Mouse (Mus musculus) brain, adult 2 months (tissue): Measurements from ENCODE around the gene Slc31a2.
"Not testable (repeated sequence)": the region's sequence is repeated elsewhere in the genome, so short reads cannot be mapped to it uniquely, and the experiment has no call there.

Source experiments
- DNase-seq: peaks from one replicate; pipeline ENCODE4 v3.0.0; 2011; ENCODE audit warnings: low read depth, low spot score

Gene Slc31a2

DNA sequence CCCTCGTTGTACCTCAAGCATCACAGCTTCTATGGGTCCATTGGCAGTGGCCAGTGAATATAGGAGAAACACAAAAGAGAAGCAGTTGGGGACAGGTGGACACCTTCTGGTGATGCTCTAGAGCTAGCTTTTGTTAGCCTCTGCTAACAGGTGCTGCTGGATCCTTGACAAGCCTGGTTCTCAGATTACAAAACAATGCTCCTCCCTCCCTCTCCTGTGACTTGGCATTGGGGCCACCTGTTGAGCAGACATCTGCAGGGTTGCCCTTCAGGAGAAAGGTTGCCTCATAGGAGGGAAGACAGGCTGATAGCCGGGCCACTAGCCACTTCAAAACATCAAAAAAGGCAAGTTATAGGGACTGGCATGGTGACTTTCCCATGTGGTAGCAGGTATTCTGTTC lies at the start of gene Slc31a2:
Slc31a2 (plus strand) TSS at position 287 of the 400 bp plus-strand sequence.
- no peak for DNase-seq

DNA sequence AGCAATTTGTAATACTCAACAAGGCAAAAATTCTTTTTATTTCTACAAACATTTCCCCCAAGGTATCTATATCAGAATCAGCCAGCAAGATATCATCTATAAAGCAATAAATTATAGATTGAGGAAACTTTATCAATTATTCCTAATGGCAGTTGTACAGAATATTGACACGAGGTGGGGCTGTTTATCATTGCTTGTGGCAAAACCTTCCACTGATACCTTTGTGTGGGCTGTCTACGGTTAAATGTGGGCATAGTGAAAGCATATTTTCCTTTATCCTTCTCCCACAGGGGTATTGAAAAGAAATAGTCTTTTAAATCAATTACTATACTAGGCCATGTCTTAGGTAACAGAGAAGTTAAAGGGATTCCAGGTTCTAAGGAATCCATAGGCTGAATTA lies 48.9 kb upstream of the Slc31a2 start:
- DNase-seq = no peak

- DNase-seq = peak; percentile 49
Measured at GRCm38 (mm10) chr4:62228391-62228790, 34.0 kb upstream of the Slc31a2 start.

DNA sequence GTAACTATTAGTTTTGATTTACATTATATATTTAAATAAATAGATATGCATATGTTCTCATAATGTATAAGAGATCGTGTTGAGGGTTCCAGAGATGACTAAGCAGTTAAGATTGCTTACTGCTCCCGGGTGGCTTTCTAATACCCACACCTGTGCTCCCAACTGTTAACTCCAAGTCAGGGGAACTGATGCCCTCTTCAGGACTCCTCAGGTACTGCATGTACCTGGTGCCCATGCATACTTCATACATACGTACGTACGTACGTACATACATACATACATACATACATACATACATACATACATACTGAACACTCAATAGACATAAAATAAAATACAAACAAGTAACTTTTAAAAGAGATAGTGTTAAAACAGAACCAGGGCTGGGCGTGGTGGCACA lies 32.9 kb upstream of the Slc31a2 start:
- DNase-seq = peak; percentile 41

- DNase-seq = peak; percentile 53
Measured at GRCm38 (mm10) chr4:62230153-62230552, 32.2 kb upstream of the Slc31a2 start.

DNA sequence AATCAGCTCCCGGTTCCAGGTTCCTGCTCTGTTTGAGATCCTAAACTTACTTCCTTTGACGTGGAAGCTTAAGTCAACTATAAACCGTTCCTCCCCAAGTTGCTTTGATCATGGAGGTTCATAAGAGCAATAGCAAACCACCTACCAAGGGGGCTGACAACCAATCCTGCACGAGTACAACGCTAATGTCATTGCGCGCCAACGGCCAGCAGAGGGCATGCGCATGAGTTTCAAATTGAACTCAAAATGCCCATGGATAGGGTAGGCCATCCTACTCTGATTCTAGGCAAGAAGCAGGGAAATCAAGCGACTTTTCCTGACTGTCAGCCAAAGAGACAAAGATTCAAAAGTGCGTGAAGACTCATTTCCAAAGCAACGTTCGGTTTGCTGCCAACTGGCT lies 31.6 kb upstream of the Slc31a2 start, which contains the start of gene Zfp37:
Zfp37 (minus strand) TSS at position 279 of the 400 bp plus-strand sequence.
- peak; percentile 12 for DNase-seq

GRCm38 (mm10) chr4:62240586-62240985 lies 21.8 kb upstream of the Slc31a2 start:
- no peak for DNase-seq

- no peak for DNase-seq
Measured at GRCm38 (mm10) chr4:62248328-62248727, 14.0 kb upstream of the Slc31a2 start.

DNA sequence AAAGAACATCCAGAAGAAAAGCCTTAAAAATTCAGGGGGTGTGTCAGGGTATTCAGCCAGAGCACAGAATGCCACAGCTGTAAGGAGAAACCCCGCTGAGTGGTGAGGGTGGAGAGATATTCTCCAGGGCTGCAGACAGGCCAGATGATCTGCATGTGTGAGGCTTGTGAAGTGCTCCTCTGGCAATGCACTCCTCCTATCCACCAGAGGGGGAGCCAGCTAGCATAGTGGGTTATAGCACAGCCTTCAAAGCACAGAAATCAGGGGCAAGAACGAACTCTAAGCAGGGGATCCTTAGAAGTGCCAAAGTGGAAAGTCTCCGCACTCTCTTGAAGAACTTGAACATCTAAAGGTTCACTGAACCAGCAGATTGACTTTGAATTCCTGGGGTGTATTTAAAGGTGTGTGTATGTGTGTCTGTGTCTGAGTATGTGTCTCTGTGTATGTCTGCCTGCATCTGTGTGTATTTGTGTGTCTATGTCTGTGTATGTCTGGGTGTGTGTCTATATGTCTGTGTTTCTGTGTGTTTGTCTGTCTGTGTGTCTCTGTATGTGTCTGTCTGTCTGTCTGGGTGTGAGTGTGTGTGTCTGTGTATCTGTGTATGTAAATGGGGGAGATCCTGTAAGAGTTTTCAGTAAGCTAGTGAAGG lies 11.3 kb upstream of the Slc31a2 start:
- peak; percentile 37 for DNase-seq

GRCm38 (mm10) chr4:62251776-62252175 lies 10.6 kb upstream of the Slc31a2 start:
- DNase-seq = no peak

DNA sequence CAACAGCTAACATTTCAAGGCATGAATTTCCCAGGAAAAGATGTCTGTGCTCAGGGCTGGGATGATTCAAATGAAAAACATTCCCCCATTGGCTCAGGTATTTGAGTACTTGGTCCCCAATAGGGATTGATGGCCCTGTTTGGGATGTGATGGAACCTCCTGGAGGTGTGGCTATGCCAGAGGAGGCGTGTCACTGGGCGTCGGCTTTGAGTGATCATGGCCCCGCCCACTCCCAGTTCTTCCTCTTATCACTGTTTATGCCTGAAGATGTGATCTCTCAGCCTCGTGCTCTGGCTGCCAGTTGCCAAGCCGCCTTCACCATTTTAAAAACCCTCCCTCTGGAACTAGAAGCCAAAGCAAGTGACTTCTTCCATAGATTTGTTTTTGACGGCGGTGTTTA lies 7.8 kb upstream of the Slc31a2 start:
- DNase-seq = no peak

DNA sequence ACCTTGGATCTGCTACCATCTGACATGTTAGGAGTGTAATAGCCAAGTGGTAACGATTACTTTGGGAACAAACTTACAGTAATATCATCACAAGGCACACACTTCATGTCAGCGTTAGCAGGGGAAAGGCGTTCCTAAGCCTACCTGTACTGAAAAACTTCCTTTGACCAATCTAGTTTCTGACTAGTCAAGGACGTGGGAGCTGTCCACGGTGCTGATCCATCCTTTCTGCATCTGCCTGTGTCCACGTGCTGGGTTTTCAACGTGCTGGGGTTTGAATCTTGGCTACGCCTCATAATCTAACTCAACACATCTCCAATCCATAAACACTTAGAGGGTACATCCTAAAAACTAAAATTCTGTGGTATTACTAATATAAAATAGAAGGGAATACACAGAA lies 5.4 kb upstream of the Slc31a2 start:
- no peak for DNase-seq

- DNase-seq = peak; percentile 60
Measured at GRCm38 (mm10) chr4:62263133-62263844, 927 bp downstream of the Slc31a2 start.

DNA sequence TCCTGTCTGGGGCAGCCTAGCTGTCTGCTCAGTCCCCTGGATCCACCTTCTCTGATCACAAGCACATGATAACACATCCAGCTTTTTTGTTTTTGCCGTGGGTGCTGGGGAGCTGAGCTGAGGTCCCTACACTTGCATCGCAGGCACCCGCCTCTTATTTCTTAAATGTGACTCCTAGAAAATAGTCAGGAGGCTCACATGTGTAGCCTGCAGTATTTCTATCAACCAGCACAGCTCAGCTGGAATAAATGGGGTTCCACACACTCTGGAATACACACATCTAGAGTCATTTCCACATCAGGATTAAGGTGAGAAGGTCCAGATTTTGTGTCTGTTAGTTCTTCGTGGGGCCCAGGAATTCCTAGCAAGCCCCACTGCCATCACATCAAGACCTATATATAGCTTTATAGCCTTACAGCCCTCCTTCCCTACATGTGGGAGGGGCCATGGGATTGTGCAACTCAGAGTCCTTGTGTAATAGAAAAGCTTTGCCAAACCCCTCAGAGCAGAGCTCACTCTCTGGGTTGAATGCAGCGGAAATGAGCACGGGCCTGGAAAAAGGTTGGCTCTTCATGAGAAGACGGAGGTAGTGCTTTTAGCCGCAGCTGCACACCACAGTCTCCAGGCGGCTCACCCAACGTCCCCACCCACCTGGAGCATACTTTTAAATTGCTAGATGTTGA lies 2.9 kb downstream of the Slc31a2 start:
- DNase-seq = peak; percentile 40

- not testable (repeated sequence) for DNase-seq
Measured at GRCm38 (mm10) chr4:62266016-62266415, 3.7 kb downstream of the Slc31a2 start.

DNA sequence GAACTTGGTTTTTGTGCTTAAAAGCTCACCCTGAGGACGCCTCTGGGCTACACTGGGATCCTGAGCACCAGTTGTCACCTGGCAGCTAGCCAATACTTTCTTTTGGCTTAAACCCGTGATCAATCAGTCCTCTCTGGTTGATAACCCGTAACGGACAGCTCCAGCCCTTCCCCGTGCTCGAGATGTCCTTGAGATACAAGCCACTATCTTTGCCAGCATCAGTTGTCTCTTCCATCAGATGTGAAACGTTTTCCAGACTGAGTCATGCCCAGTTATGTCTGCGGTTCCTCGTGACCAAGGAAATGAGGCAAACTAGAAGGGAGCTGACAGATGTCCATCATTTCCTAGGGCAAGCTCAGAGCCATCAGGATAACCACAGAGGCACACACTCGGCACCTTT lies 4.7 kb downstream of the Slc31a2 start:
- DNase-seq = no peak

DNA sequence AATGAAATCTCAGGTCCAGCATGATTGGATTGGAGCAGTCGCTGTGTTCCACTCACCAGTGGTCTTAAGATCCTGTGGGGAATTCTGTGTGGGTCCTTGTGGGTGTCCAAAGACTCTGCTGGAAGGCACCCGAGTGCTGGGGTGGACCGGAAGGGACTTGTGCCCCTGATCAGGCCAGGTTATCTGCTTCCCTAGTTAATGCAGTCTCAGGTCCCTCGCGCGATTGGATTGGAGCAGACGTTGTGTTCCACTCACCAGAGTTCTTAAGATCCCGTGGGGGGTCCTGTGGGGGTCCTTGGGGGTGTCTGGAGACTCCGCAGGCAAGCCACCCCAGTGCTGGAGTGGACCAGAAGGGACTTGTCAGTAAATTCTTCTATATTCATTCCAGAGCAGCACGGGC lies 10.3 kb downstream of the Slc31a2 start:
- no peak for DNase-seq

DNA sequence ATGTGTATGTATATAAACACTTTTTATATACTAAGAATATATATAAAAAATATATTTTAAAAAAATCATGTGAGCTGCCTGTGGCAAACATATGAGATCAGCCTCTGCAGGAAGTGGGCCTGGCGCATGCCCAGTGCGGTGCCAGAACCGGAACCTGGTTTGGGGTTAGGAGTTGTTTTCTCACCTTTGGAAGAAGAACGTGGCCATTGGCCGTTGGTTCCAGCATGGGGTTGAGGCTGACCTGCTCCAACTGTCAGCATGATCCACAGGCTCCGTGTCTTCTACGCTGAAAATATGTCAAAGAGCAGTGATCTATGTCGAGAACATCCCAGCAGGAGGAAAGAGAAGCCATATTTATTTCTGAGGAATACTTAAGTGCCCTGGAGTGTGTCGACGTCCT lies 11.6 kb downstream of the Slc31a2 start:
- DNase-seq = no peak

GRCm38 (mm10) chr4:62274841-62275536 lies 12.6 kb downstream of the Slc31a2 start:
- peak; percentile 83 for DNase-seq

DNA sequence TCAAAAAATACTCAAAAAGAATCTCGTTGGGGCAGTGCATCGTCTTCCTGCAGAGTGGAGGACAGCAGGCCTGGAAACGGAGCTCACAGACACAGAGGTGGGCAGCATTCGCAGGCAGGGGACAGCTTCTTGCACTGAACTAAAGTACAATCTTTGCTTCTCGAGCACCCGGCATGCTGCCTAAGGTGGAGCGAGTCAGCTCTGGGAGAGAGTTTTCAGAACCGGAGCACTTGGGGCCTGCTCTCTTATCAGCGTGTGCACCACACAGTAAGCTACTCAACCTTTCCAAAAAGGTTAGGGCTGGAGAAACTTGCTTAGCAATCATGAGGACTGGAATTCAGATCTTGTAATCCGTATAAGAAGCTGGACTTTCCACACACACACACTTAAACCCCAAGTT lies 14.3 kb downstream of the Slc31a2 start:
- no peak for DNase-seq

DNA sequence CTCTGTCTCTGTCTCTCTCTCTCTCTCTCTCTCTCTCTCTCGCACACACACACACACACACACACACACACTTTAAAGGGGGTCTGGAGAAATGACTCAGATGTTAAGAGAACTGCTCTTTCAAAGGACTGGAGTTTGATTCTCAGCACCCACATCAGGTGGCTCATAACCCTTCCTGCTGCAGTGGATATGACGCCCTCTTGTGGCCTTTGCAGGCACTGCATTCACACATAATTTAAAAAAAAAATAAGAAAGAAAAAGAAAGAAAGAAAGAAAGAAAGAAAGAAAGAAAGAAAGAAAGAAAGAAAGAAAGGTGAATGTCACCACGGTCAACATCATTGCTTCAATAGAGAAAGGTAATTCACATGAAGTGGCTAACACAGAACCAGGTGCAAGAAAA lies 14.9 kb downstream of the Slc31a2 start:
- DNase-seq = no peak

GRCm38 (mm10) chr4:62278081-62278480 lies 15.7 kb downstream of the Slc31a2 start:
- DNase-seq = no peak
